Mouse (Mus musculus): ENCODE measurements around the gene Vmn2r59. TPM values are rescaled to one million over a fixed set of nuclear protein-coding genes. Genes with fewer than 3 reads are reported as not detected.
"Not testable (repeated sequence)": the region's sequence is repeated elsewhere in the genome, so short reads cannot be mapped to it uniquely, and the experiment has no call there.

The Vmn2r59 gene
- not detected in 2 replicates for polyA plus RNA-seq (2012; rRNA removed)

DNA sequence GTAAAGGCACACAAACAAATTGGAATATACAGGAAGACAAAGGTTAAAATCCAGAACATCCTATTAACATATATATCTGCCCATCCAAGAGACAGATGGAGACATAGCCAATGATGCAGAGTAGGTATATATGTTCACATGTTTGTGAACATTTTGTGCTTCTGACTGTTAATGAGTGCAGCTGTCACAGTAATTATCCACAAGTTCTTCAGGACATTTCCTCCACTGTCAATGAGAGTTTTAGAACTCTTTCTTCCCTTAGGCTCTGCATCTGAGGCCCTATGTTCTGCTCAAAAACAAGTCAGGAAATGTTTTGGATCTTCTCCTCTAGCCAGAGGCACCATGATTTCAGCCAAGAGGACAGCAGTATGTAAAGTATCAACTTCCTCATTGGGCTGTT, at the start of gene Vmn2r59:
Gene Vmn2r59, minus strand, starts transcription at position 101 of the 400 bp plus-strand sequence.
- TF ChIP-seq POLR2A (IDR thresholded peaks at IDR 0.05; ENCODE audit: borderline replicate concordance, extremely low read depth, low read depth, low read length) (no peak), CTCF (IDR thresholded peaks at IDR 0.05; ENCODE audit: insufficient read depth, low read length) (no peak)
- H3K4me3 ChIP-seq (replicated peaks; ENCODE audit: extremely low read depth, low read depth, low read length), result no peak within 1 kb of the TSS
- no peak for DNase-seq
- H3K4me1 ChIP-seq (ENCODE audit: control insufficient read depth, insufficient read depth, low read length), result no peaks in the 10 kb centered on the region

DNA sequence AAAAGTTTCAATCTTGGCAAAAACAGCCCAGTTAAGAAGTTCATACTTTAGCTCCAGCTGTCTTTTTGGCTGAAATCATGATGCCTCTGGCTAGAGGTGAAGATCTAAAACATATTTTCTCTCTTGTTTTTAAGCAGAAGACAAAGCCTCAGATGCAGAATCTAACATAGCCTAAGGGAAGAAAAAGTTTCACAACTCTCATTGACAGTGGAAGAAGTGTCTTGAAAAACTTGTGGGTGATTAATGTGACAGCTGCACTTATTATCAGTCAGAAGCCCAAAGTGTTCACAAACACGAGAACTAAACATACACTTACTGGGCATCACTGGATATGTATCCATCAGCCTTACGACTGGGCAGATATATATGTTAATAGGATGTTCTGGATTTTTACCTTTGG, 48.6 kb upstream of the Vmn2r59 start, which contains the start of gene Vmn2r60:
Gene Vmn2r60, plus strand, starts transcription at position 301 of the 400 bp plus-strand sequence.
- no peaks in the 10 kb centered on the region for H3K4me1 ChIP-seq (ENCODE audit: control insufficient read depth, insufficient read depth, low read length)
- WGBS, result 64% methylated on average over 2 of the region's 2 CpGs
- TF ChIP-seq POLR2A (IDR thresholded peaks at IDR 0.05; ENCODE audit: borderline replicate concordance, extremely low read depth, low read depth, low read length) (no peak), CTCF (IDR thresholded peaks at IDR 0.05; ENCODE audit: insufficient read depth, low read length) (no peak)
- no peak for DNase-seq
- H3K4me3 ChIP-seq (replicated peaks; ENCODE audit: extremely low read depth, low read depth, low read length), result no peak within 1 kb of the TSS

DNA sequence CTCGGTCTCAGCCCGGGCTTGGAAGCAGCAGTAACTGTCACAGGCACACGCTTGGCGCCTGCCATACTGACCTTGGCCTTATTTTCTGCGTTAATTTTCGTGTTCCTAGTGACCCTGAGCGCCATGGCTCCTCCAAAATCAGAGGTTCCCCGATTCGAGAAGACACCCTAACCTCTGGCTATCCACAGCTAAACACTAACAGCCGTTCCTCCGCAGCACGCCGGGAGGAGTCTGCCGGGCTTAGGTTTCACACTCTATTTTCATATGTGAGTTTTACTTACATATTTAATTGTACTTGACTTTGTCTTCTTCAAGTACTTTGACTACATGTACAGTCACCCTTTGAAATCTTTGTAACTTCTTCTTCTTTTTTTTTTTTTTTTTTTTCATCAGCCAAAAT, 48.2 kb upstream of the Vmn2r59 start:
- H3K4me3 ChIP-seq (replicated peaks; ENCODE audit: extremely low read depth, low read depth, low read length); H3K4me1 ChIP-seq (ENCODE audit: control insufficient read depth, insufficient read depth, low read length); DNase-seq: not testable (repeated sequence)
- 76% methylated on average over 14 of the region's 14 CpGs for WGBS

Other genes starting within 250 kb of the Vmn2r59 start
- gene Vmn2r58, start 186.3 kb downstream of the Vmn2r59 start, polyA plus RNA-seq (2012; rRNA removed), result not detected in 2 replicates
- gene Vmn2r60, start 48.7 kb upstream of the Vmn2r59 start, polyA plus RNA-seq (2012; rRNA removed), result not detected in 2 replicates
- not detected in 2 replicates for gene Vmn2r61, start 201.0 kb upstream of the Vmn2r59 start, polyA plus RNA-seq (2012; rRNA removed)

Data from lung, adult 2 months (tissue).